Mouse (Mus musculus): ENCODE measurements at regions not wholly inside any gene's neighbourhood (a gene's known extent, or its start where the extent isn't known, plus 50 kb on each side); places are given as distances from the start of the nearest gene placed in this dataset.
A peak's percentile ranks its signal among the peaks of the same experiment; 100 is the strongest.

DNA sequence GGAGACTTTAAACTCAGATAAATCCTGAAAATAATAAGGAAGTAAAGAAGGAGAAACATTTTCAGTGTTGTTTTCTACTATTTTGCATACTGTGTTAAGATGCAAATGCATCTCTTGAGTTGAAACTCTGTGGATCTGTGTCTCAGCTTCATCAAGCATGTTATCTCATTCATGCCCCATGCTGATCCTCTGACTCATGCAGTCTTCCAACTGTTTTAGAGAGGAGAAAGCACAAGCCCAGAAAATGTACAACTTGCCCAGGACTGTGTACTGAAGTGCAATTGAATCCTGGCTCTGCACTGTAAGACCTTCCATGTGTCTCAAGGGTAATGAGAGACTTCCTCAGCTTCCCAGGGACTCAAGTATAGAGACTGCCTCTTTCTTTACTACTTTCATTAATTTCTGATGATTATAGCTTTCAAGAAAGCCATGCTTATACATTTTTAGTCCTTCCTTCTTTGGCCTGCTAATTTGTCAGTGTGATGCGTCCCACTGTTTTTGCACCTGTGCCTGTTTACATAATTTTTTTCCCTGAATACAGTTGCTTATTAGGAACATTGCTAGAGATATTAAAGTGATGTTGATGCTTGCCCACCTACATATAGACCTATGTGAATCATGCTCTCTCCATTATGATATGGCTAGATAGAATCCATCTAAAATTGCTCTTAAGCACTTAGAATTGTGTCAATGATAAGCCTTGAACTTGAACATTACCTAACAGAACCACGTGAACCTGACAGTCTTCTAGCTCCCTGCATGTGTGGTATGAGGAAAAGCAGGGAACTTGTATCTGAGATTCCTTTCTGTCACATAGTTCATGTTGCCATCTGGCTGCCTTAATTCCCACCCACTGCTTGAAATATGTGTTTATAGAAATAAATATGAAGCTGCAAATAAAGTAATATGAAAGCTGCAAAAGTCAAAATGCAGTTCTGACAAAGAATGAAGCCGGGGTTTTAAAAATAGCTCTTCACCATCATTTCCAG is 242.0 kb downstream of the Pdha2 start:
- WGBS: 91% methylated on average over 3 of the region's 3 CpGs
- H3K4me3 ChIP-seq (replicated peaks; ENCODE audit: low read length): no peak overlapping the region
- H3K4me1 ChIP-seq (replicated peaks; ENCODE audit: control insufficient read depth, insufficient read depth, low read length): no peaks in the 10 kb centered on the region
- DNase-seq (ENCODE audit: low spot score) (no peak), ATAC-seq (ENCODE audit: low FRiP score) (no peak)
- no peaks in the 10 kb centered on the region for H3K27me3 ChIP-seq (ENCODE audit: control insufficient read depth, insufficient read depth, low read length)
- H3K9ac ChIP-seq: no peak overlapping the region
- H3K27ac ChIP-seq: no peak overlapping the region
- H3K9me3 ChIP-seq (ENCODE audit: control insufficient read depth, low read length): no peaks in the 10 kb centered on the region
- H3K36me3 ChIP-seq (replicated peaks; ENCODE audit: control insufficient read depth, insufficient read depth): no peaks in the 10 kb centered on the region
- no peak overlapping the region for H3K4me2 ChIP-seq (replicated peaks)

DNA sequence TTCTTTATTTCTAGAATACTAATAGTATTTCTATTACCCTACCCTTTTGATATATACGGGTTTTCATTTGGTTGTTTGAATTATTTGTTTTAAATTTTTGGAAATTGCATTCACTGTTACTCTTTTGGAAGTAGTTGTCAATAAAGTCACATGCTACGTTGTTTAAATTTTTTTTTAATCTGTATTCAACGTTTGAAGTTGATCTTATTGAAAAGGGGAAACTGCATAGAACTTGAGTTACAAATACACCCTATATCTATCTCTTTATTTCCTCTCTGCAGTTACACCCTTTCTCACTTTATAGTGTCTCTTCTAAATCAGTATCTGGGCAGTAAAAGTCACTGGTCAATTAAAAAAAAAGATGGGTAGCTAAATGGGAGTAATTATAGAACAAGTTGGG is 243.6 kb downstream of the Pdha2 start:
- ATAC-seq (ENCODE audit: low FRiP score): no peak
- Histone ChIP-seq H3K9ac (no peak overlapping the region), H3K36me3 (replicated peaks; ENCODE audit: control insufficient read depth, insufficient read depth) (no peaks in the 10 kb centered on the region), H3K4me2 (replicated peaks) (no peak overlapping the region), H3K27me3 (ENCODE audit: control insufficient read depth, insufficient read depth, low read length) (no peaks in the 10 kb centered on the region), H3K4me1 (replicated peaks; ENCODE audit: control insufficient read depth, insufficient read depth, low read length) (no peaks in the 10 kb centered on the region), H3K4me3 (replicated peaks; ENCODE audit: low read length) (no peak overlapping the region), H3K27ac (no peak overlapping the region), H3K9me3 (ENCODE audit: control insufficient read depth, low read length) (no peaks in the 10 kb centered on the region)
- DNase-seq (ENCODE audit: low spot score): no peak
- 77% methylated on average over 3 of the region's 3 CpGs for WGBS

DNA sequence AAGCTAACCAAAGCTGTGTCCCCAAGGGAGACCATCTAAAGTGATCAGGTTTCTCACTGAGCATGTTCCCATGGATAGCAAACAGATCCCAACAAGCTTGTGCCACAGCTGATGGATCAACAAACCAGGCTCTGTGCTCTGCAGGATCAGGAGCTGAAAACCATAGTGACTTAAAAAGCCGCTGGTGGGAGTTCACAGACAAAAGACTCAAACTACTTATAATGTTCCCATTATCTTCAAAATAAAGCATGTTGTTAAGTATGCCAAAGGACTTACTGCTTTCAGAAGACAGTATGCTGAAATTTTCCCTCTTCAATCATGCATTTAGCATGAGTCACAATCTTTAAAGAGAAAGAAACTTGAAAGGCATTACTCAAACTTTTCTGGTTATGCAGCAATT is 254.5 kb downstream of the Pdha2 start:
- H3K4me3 ChIP-seq (replicated peaks; ENCODE audit: low read length): no peak overlapping the region
- WGBS: 28% methylated on average over 1 of the region's 1 CpGs
- H3K9me3 ChIP-seq (ENCODE audit: control insufficient read depth, low read length): no peaks in the 10 kb centered on the region
- H3K27me3 ChIP-seq (ENCODE audit: control insufficient read depth, insufficient read depth, low read length): no peaks in the 10 kb centered on the region
- DNase-seq (ENCODE audit: low spot score) (no peak), ATAC-seq (ENCODE audit: low FRiP score) (no peak)
- H3K36me3 ChIP-seq (replicated peaks; ENCODE audit: control insufficient read depth, insufficient read depth): no peaks in the 10 kb centered on the region
- H3K27ac ChIP-seq: no peak overlapping the region
- H3K4me1 ChIP-seq (replicated peaks; ENCODE audit: control insufficient read depth, insufficient read depth, low read length): no peaks in the 10 kb centered on the region
- no peak overlapping the region for H3K4me2 ChIP-seq (replicated peaks)
- H3K9ac ChIP-seq: no peak overlapping the region

DNA sequence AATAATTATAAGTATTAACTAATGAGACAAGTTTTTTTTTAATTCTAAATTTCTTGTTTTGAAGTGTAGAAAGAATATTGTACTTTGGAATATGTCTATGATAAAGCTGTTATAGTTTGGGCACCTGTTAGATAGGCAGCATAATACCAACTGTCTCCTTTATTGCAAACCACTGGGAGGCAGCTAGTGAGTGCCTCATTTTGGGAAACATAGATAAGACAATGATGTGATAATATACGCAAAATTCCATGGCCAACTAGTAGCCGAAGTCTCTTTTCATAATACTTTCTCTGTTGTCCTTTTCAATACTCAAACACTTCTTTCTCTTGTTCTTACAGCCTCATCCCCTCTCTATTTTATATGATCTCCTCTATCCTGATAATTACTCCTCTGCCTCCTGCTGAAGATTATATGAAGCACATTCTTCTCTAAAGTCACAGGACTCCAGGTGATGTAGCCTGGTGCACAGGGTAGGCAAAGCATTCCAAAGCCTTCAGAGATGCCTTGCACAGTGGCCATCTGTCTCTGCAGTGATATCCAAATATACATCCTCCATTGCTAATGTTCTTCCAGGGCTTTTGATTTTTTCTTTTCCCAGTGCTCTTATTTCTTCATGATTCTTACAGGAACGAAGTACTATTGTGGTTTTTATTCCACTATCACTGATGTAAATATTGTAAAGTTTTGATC is 259.9 kb downstream of the Pdha2 start:
- Histone ChIP-seq H3K4me3 (replicated peaks; ENCODE audit: low read length) (no peak overlapping the region), H3K4me1 (replicated peaks; ENCODE audit: control insufficient read depth, insufficient read depth, low read length) (no peaks in the 10 kb centered on the region), H3K4me2 (replicated peaks) (no peak overlapping the region), H3K9ac (no peak overlapping the region), H3K27ac (no peak overlapping the region), H3K36me3 (replicated peaks; ENCODE audit: control insufficient read depth, insufficient read depth) (no peaks in the 10 kb centered on the region), H3K9me3 (ENCODE audit: control insufficient read depth, low read length) (no peaks in the 10 kb centered on the region), H3K27me3 (ENCODE audit: control insufficient read depth, insufficient read depth, low read length) (no peaks in the 10 kb centered on the region)
- DNase-seq (ENCODE audit: low spot score): no peak
- no peak for ATAC-seq (ENCODE audit: low FRiP score)
- WGBS: 94% methylated on average over 3 of the region's 3 CpGs

DNA sequence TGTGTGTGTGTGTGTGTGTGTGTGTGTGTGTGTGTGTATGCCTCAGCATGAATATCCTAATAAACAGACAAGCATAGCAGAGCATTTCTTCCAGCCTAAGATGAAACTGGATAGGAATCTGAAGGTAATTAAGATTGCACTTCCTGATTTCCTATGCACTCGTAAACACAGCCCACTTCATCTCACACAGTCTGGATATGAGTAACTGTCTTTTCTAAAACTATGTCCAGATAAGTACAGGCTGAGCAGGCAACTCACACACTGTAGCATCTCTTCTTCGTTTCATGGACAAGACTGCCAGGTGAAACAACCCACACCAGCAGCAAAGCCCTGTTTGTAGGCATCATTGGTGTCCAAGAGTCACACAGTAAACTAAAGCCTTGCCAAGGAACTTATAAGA is 261.1 kb downstream of the Pdha2 start:
- Histone ChIP-seq H3K4me1 (replicated peaks; ENCODE audit: control insufficient read depth, insufficient read depth, low read length) (no peaks in the 10 kb centered on the region), H3K9me3 (ENCODE audit: control insufficient read depth, low read length) (no peaks in the 10 kb centered on the region), H3K27ac (0 out of 2 replicates have a peak overlapping the region, but pooled peaks have one; percentile 43), H3K4me3 (replicated peaks; ENCODE audit: low read length) (no peak overlapping the region), H3K9ac (no peak overlapping the region), H3K27me3 (ENCODE audit: control insufficient read depth, insufficient read depth, low read length) (no peaks in the 10 kb centered on the region), H3K36me3 (replicated peaks; ENCODE audit: control insufficient read depth, insufficient read depth) (no peaks in the 10 kb centered on the region), H3K4me2 (replicated peaks) (no peak overlapping the region)
- ATAC-seq (ENCODE audit: low FRiP score) (no peak), DNase-seq (ENCODE audit: low spot score) (no peak)
- WGBS: 81% methylated on average over 2 of the region's 2 CpGs

DNA sequence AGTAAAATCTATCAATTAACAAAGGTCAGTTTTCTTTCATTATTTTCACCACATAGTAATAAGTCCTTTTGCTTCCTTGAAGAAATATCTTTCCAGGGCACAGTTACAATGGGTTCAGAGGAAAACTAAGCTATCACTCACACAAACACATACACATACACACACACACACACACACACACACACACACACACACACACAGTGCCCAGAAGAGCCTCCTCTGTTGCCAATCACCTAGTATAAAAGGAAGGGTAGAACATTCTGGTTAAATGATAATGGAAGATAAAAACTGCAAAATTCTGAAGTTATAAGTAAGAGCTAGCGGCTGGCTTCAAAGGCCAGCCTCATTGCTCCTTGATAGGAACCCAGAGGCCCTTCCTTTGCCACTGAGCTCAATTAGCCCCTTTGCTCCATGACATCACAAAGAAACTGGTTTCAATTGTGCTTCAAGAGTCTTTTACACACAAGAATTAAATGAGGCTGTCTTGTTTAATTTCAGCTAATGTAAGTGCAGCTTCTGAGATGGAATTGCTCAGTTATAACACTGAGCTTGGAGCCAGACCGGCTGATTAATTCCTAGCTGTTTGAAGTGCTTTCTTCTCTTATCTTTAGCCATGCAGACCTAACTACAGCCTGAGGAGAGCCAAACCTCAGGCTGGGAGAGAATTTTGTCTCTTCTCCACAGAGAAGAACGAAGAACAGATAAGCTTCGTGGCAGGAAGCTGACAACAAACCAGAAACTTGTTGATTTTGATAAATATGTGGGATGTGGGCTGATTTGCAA is 262.1 kb downstream of the Pdha2 start:
- H3K9ac ChIP-seq: no peak overlapping the region
- no peak overlapping the region for H3K4me2 ChIP-seq (replicated peaks)
- H3K4me1 ChIP-seq (replicated peaks; ENCODE audit: control insufficient read depth, insufficient read depth, low read length): no peaks in the 10 kb centered on the region
- no peaks in the 10 kb centered on the region for H3K36me3 ChIP-seq (replicated peaks; ENCODE audit: control insufficient read depth, insufficient read depth)
- no peak overlapping the region for H3K4me3 ChIP-seq (replicated peaks; ENCODE audit: low read length)
- WGBS: 65% methylated on average over 4 of the region's 4 CpGs
- H3K9me3 ChIP-seq (ENCODE audit: control insufficient read depth, low read length): no peaks in the 10 kb centered on the region
- ATAC-seq (ENCODE audit: low FRiP score) (peak; percentile 27; the same call in 1 of the 2 replicates), DNase-seq (ENCODE audit: low spot score) (no peak)
- H3K27me3 ChIP-seq (ENCODE audit: control insufficient read depth, insufficient read depth, low read length): no peaks in the 10 kb centered on the region
- 0 out of 2 replicates have a peak overlapping the region, but pooled peaks have one; percentile 54 for H3K27ac ChIP-seq

DNA sequence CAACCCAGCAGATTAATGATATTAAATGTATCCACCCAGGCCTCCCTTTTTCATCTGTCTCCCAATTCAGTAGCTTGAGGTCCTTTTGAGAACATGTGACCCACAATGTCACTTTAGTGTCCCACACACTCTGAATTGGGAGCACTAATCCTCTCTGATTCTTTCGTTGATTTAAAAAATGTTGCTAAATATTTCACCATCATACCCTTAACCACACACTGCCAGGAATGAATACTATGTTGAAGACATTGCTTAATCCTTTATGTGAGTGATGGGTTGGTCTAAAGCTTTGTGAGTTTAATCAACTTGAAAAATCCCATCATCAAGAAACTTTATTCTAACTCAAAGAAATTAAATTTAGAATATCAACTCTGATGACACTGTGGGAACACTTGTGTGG is 269.7 kb downstream of the Pdha2 start:
- H3K36me3 ChIP-seq (replicated peaks; ENCODE audit: control insufficient read depth, insufficient read depth): no peaks in the 10 kb centered on the region
- H3K27ac ChIP-seq: no peak overlapping the region
- no peak overlapping the region for H3K4me2 ChIP-seq (replicated peaks)
- H3K4me3 ChIP-seq (replicated peaks; ENCODE audit: low read length): no peak overlapping the region
- H3K9me3 ChIP-seq (ENCODE audit: control insufficient read depth, low read length): no peaks in the 10 kb centered on the region
- H3K4me1 ChIP-seq (replicated peaks; ENCODE audit: control insufficient read depth, insufficient read depth, low read length): no peaks in the 10 kb centered on the region
- H3K9ac ChIP-seq: no peak overlapping the region
- DNase-seq (ENCODE audit: low spot score) (no peak), ATAC-seq (ENCODE audit: low FRiP score) (no peak)
- 66% methylated on average over 1 of the region's 1 CpGs for WGBS
- no peaks in the 10 kb centered on the region for H3K27me3 ChIP-seq (ENCODE audit: control insufficient read depth, insufficient read depth, low read length)

DNA sequence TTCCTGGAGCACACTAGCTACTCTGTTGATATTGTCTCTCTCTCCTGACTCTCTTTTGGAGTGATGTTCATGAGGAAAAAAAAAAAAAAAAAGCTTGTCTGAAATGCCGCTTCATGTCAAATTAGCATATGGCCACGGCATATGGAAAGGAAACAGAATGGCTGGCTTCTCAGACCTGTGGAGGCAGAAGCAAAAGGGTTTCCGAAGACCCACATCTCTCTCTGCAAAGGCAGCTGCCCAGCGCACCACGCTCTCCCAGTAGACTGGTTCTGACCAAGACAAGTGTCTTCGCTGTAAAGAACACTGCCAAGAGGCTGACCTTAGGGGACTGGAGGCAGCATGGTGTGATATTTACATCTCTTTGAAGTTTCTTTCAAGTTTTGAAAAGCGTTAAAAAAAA is 270.3 kb downstream of the Pdha2 start:
- WGBS: 68% methylated on average over 7 of the region's 7 CpGs
- H3K27me3 ChIP-seq (ENCODE audit: control insufficient read depth, insufficient read depth, low read length): no peaks in the 10 kb centered on the region
- H3K4me3 ChIP-seq (replicated peaks; ENCODE audit: low read length): no peak overlapping the region
- ATAC-seq (ENCODE audit: low FRiP score) (no peak; the same call in 1 of the 2 replicates), DNase-seq (ENCODE audit: low spot score) (no peak)
- no peak overlapping the region for H3K9ac ChIP-seq
- no peak overlapping the region for H3K4me2 ChIP-seq (replicated peaks)
- H3K9me3 ChIP-seq (ENCODE audit: control insufficient read depth, low read length): no peaks in the 10 kb centered on the region
- no peaks in the 10 kb centered on the region for H3K36me3 ChIP-seq (replicated peaks; ENCODE audit: control insufficient read depth, insufficient read depth)
- no peak overlapping the region for H3K27ac ChIP-seq
- H3K4me1 ChIP-seq (replicated peaks; ENCODE audit: control insufficient read depth, insufficient read depth, low read length): no peaks in the 10 kb centered on the region

DNA sequence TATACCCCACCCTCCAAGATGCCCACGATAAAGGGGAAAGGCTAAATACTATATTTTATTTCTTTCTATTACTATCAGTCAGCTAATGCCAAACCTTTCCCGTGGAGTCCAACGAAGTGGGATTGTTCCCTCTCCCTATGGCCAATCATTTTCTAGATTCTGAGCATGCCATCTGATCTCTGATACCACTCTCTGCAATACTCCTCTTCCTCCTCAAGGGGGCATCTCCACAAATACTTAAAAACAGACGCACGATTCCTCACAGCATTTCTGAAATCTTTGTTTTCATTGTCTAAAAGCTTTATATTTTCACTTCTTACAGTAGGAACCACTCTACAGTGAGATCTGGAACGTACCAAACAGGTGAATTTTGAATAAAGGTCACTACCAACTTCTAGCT is 270.8 kb downstream of the Pdha2 start:
- no peak overlapping the region for H3K9ac ChIP-seq

More for the DNA sequence above, 270.8 kb downstream of the Pdha2 start:
- WGBS: 90% methylated on average over 6 of the region's 6 CpGs
- H3K4me3 ChIP-seq (replicated peaks; ENCODE audit: low read length): no peak overlapping the region
- H3K4me2 ChIP-seq (replicated peaks): no peak overlapping the region
- no peak overlapping the region for H3K27ac ChIP-seq
- no peaks in the 10 kb centered on the region for H3K27me3 ChIP-seq (ENCODE audit: control insufficient read depth, insufficient read depth, low read length)
- ATAC-seq (ENCODE audit: low FRiP score): no peak
- no peaks in the 10 kb centered on the region for H3K4me1 ChIP-seq (replicated peaks; ENCODE audit: control insufficient read depth, insufficient read depth, low read length)
- H3K36me3 ChIP-seq (replicated peaks; ENCODE audit: control insufficient read depth, insufficient read depth): no peaks in the 10 kb centered on the region
- no peak for DNase-seq (ENCODE audit: low spot score)
- H3K9me3 ChIP-seq (ENCODE audit: control insufficient read depth, low read length): no peaks in the 10 kb centered on the region
